Mouse (Mus musculus) liver, embryonic 15.5 days (tissue): Measurements from ENCODE around the gene Ccdc33. TPM values are rescaled to one million over a fixed set of nuclear protein-coding genes. Genes with fewer than 3 reads are reported as not detected.

ENCODE experiments used
- polyA plus RNA-seq: library from polyadenylated mRNA; unstranded; fragments of >200 nt; fragmentation: Nextera tagmentation; extraction: Ambion mirVana; gene quantifications from 2 replicates; pipeline ENCODE4 v1.2.1, GENCODE M21; 2015

Ccdc33 gene
- polyA plus RNA-seq, 1 experiment from 2014 or later: not detected

Other genes starting within 250 kb of the Ccdc33 start
- gene Ubl7, start 207.8 kb downstream of the Ccdc33 start, polyA plus RNA-seq: 50.7 and 52.4 TPM in 2 replicates
- gene Sema7a, start 178.7 kb downstream of the Ccdc33 start, polyA plus RNA-seq: not detected in 2 replicates
- 1.3 and 1.5 TPM in 2 replicates for gene Cyp11a1, start 112.4 kb downstream of the Ccdc33 start, polyA plus RNA-seq
- gene Stra6, start 55.0 kb downstream of the Ccdc33 start, polyA plus RNA-seq: 0.15 TPM in 1 of 2 replicates, not detected in the other
- gene Islr, start 85.5 kb upstream of the Ccdc33 start, polyA plus RNA-seq: 4.2 and 4.5 TPM in 2 replicates
- 0.05 and 0.08 TPM in 2 replicates for gene Islr2, start 85.5 kb upstream of the Ccdc33 start, polyA plus RNA-seq
- gene Pml, start 131.0 kb upstream of the Ccdc33 start, polyA plus RNA-seq: 19.3 and 22.0 TPM in 2 replicates
- 4.1 and 5.0 TPM in 2 replicates for gene Stoml1, start 134.3 kb upstream of the Ccdc33 start, polyA plus RNA-seq
- 2.7 TPM in 2 replicates for gene Loxl1, start 194.4 kb upstream of the Ccdc33 start, polyA plus RNA-seq